Mouse (Mus musculus) kidney, adult 2 months (tissue): Measurements from ENCODE around the gene Fbln1. TPM values are rescaled to one million over a fixed set of nuclear protein-coding genes. Genes with fewer than 3 reads are reported as not detected.
"Not testable (repeated sequence)": the region's sequence is repeated elsewhere in the genome, so short reads cannot be mapped to it uniquely, and the experiment has no call there.

Source experiments
- DNase-seq: peaks from one replicate; pipeline ENCODE4 v3.0.0; 2021
- H3K27ac ChIP-seq: fragments of 200-500 bp; 2 replicates; pipeline ENCODE4 v1.5.1; 2012; ENCODE audit warnings: low read depth, low read length, control low read depth, inconsistent platforms; ENCODE audit not compliant: insufficient read depth
- H3K27me3 ChIP-seq: fragments of 200-500 bp; replicated peaks from 2 replicates; pipeline ENCODE4 v1.6.1; 2012; ENCODE audit warnings: mild to moderate bottlenecking, moderate library complexity, low read length, inconsistent platforms; ENCODE audit not compliant: control insufficient read depth, insufficient read depth
- H3K36me3 ChIP-seq: fragments of 200-500 bp; 2 replicates; pipeline ENCODE4 v1.6.1; 2012; ENCODE audit warnings: mild to moderate bottlenecking, moderate library complexity, low read length, inconsistent platforms; ENCODE audit not compliant: control insufficient read depth, insufficient read depth
- H3K4me1 ChIP-seq: fragments of 200-500 bp; 2 replicates; pipeline ENCODE4 v1.6.1; 2011; ENCODE audit warnings: low read length; ENCODE audit not compliant: control insufficient read depth, insufficient read depth
- H3K4me3 ChIP-seq: fragments of 200-500 bp; 2 replicates; pipeline ENCODE4 v1.5.1; 2011; ENCODE audit warnings: mild to moderate bottlenecking, low read depth, low read length, control low read depth; ENCODE audit not compliant: insufficient read depth
- CTCF ChIP-seq: fragments of 200-500 bp; conservative IDR thresholded peaks from 2 replicates; pipeline ENCODE4 v1.5.1; 2011; ENCODE audit warnings: low read depth, mild to moderate bottlenecking, control low read depth, low read length, moderate library complexity, mixed read lengths; ENCODE audit not compliant: insufficient read depth, insufficient read length
- POLR2A ChIP-seq: fragments of 200-500 bp; IDR thresholded peaks from one replicate; pipeline ENCODE4 v1.6.1; 2011; ENCODE audit warnings: low read depth, low read length, control low read depth
- WGBS: fragments of 180-500 bp; shearing (Covaris S2); methylation state at CpG from one replicate; pipeline ENCODE4 v1.1.7; 2018; 5-methylcytosine and 5-hydroxymethylcytosine counted together
- polyA plus RNA-seq: library from polyadenylated mRNA; depleted of rRNA; stranded (reverse); fragments of >200 nt; gene quantifications from 2 replicates; pipeline ENCODE4 v1.2.3, GENCODE M21; 2012; rRNA removed

The Fbln1 gene
- polyA plus RNA-seq, 1 experiment: 16.9 TPM

DNA sequence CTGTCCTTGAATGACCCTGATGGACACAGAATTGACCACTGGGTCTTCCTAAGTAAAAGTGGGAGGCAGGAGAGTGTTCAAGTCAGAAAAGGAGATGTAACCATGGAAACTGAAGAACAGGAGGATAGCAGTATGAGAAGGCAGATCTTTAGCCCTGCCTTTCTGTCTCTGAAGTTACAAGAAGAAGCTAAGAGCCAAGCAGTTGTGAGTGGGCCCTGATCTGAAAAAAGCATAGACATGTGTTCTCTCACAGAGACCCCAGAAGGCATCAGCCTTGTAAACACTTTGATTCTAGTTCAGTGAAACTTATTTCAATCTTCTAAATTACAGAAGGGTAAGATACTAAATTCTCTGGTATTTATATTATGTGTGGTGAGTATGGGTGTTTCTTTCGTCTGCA lies 118.7 kb downstream of the Fbln1 start:
- Histone ChIP-seq H3K27ac (no peak overlapping the region), H3K36me3 (no peaks in the 10 kb centered on the region), H3K4me1 (no peaks in the 10 kb centered on the region), H3K27me3 (no peaks in the 10 kb centered on the region), H3K4me3 (no peak overlapping the region)
- DNase-seq: no peak
- TF ChIP-seq POLR2A: no peak
- no peak for TF ChIP-seq CTCF
- 100% methylated on average over 1 of the region's 1 CpGs for WGBS

DNA sequence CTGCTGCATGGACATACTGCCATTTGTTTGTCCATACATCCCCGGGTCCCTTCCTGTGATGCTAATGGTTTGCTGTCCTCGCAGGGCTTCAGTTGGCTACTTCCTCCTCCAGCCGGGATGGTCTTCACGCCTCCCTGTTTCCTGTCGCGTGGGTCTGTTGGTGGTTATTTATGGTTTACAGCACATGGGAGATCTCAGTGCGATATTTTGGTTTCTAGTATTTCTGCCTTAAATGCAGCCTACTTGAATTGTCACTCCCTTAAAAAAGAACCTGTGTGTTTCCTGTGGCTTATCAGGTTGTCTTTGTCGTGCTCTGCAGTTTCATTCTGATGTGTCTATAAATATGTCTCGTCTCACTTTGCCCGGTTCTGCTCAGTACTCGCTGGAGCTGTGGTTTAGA lies 122.1 kb downstream of the Fbln1 start:
- Histone ChIP-seq H3K4me1 (no peaks in the 10 kb centered on the region), H3K27ac (no peak overlapping the region), H3K4me3 (no peak overlapping the region), H3K27me3 (no peaks in the 10 kb centered on the region), H3K36me3 (no peaks in the 10 kb centered on the region)
- DNase-seq: no peak
- WGBS: 16% methylated on average over 11 of the region's 11 CpGs
- TF ChIP-seq POLR2A: no peak
- no peak for TF ChIP-seq CTCF

DNA sequence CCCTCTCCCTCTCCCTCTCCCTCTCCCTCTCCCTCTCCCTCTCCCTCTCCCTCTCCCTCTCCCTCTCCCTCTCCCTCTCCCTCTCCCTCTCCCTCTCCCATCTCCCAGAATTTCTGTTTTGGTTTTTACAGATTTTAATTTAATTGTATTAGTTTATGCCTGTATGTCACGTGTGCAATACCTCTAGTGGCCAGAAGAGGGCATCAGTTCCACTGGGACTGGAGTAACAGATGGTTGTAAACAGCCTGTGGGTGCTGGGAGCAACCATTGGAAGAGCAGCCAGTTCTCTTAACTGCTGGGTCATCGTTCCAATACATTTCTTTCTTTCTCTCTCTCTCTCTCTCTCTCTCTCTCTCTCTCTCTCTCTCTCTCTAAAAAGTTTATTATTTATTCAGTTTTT lies 122.7 kb downstream of the Fbln1 start:
- not testable (repeated sequence) for H3K27me3 ChIP-seq, H3K36me3 ChIP-seq, H3K27ac ChIP-seq, DNase-seq, H3K4me1 ChIP-seq, H3K4me3 ChIP-seq
- peak; percentile 35; the same call in 1 of the 2 replicates for TF ChIP-seq CTCF
- WGBS: 88% methylated on average over 2 of the region's 2 CpGs

DNA sequence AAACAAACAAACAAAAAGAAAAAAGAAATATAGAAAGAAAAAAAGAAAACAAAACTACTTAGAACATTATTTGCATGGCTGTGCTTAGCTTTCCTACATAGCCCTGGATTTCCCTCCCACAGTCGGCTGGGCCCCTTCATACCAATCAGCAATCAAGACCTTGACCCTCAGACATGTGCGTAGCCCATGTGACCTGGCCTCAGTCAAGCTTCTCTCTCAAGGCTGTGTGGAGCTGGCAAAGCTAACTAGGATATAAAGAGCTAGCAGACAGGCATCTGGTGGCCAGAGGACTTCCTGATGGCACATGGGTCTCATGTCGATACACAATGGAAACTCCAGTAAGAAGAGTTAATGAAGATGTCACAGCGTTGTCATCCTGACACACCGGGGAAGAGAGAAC lies 123.3 kb downstream of the Fbln1 start:
- DNase-seq: no peak
- Histone ChIP-seq H3K4me3 (no peak overlapping the region), H3K4me1 (no peaks in the 10 kb centered on the region), H3K36me3 (no peaks in the 10 kb centered on the region), H3K27me3 (no peaks in the 10 kb centered on the region), H3K27ac (no peak overlapping the region)
- 90% methylated on average over 5 of the region's 5 CpGs for WGBS
- TF ChIP-seq POLR2A: no peak
- no peak for TF ChIP-seq CTCF

DNA sequence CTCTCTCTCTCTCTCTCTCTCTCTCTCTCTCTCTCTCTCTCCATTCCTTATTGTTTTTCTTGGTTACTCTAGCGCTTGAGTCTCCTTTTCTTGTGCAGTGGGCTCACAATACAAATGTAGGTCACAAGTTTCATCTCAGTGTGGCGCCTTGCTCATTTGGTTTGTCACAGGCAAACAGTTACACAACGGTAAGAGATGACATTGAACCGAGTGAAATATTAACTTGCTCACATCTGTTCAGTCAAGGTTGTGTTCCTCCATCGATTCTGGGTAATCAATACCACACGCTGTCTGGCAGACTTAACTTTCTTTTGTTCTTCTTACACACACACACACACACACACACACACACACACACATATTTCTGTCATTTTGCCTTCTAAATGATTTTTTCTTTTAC lies 124.3 kb downstream of the Fbln1 start:
- peak; percentile 7 for DNase-seq
- Histone ChIP-seq H3K36me3 (no peaks in the 10 kb centered on the region), H3K27ac (no peak overlapping the region), H3K27me3 (no peaks in the 10 kb centered on the region), H3K4me1 (no peaks in the 10 kb centered on the region), H3K4me3 (no peak overlapping the region)
- 65% methylated on average over 6 of the region's 6 CpGs for WGBS
- TF ChIP-seq CTCF (no peak), POLR2A (no peak)

DNA sequence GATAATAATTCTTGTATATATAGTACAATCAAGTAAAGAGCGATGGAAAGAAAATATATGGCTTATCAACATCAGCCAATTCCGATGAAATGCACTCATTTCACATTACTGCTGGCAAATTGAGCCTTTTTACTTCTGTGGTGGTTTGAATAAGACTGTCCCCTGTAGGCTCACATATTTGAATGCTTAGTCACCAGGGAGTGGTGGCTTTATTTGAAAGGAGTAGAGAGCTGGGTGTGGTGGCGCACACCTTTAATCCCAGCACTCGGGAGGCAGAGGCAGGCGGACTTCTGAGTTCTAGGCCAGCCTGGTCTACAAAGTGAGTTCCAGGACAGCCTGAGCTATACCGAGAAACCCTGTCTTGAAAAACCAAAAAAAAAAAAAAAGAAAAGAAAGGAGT lies 127.8 kb downstream of the Fbln1 start:
- not testable (repeated sequence) for H3K27me3 ChIP-seq, DNase-seq, H3K27ac ChIP-seq, H3K4me1 ChIP-seq, H3K36me3 ChIP-seq, H3K4me3 ChIP-seq
- 89% methylated on average over 6 of the region's 6 CpGs for WGBS

DNA sequence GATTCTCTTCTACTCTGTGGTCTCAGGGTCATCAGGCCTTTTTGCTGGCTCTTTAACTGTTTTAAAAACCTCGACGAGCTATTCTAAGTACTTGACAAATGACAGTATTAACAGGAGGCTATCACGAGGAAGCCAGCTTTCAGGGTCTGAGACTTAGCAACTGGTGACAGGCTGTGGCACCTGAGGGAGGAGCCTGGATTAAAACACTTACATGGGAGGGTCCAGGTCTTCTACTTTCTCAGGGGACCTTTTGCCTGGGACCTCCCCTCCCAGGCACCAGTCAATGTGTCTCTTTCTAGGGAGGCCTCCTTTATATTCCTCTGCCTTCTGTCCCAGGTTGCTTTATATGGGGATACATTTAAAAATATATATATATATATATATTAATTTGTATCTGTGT lies 128.5 kb downstream of the Fbln1 start:
- peaks cover 10% of the 10 kb centered on the region for H3K4me1 ChIP-seq
- H3K4me3 ChIP-seq: no peak overlapping the region
- no peaks in the 10 kb centered on the region; the same call in 1 of the 2 replicates for H3K36me3 ChIP-seq
- H3K27ac ChIP-seq: no peak overlapping the region
- no peak for DNase-seq
- 65% methylated on average over 3 of the region's 3 CpGs for WGBS
- H3K27me3 ChIP-seq: no peaks in the 10 kb centered on the region
- no peak for TF ChIP-seq CTCF
- TF ChIP-seq POLR2A: no peak

DNA sequence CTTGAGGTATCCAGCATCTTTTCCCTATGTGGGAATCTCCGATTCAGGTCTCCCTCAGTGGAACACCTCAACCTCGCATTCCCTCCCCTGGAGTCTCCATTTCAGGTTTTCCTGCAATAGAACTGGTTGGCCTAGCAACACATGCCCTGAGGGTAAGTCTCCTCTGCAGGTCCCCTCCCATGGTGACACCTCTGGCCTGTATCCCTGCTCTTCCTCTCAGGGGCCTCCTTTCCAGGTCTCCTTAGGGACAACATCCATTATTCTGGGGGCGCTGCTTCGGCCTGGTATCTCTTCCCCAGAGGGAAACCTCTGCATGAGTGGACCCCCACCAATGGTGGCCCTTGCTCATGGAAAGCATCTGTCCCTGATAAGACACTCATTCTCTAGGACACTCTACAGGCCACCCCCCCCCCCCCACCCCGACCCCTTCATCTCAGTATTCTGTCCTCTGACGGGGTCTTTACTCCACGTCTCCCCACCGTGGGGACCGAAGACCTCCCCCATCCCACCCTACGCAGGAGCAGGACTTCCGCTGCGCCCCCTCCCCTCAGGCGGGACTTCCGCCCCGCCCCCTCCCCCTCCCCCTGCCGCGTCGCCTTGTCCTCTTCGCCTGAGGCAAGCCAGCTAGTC lies 130.0 kb downstream of the Fbln1 start, which contains the start of gene Atxn10:
Atxn10 (plus strand) TSS at position 575 of the 630 bp plus-strand sequence.
- peak within 1 kb of the TSS; percentile 95 for H3K27ac ChIP-seq
- WGBS: 18% methylated on average over 16 of the region's 19 CpGs
- no peaks in the 10 kb centered on the region; the same call in 1 of the 2 replicates for H3K36me3 ChIP-seq
- peaks cover 10% of the 10 kb centered on the region for H3K4me1 ChIP-seq
- no peak for DNase-seq
- H3K27me3 ChIP-seq: no peaks in the 10 kb centered on the region
- H3K4me3 ChIP-seq: peak within 1 kb of the TSS; percentile 97
- TF ChIP-seq POLR2A: no peak

Other genes with a start within 250 kb of the Fbln1 start
- 21.7 and 24.1 TPM in 2 replicates for gene 5031439G07Rik, start 217.4 kb upstream of the Fbln1 start, polyA plus RNA-seq
- 19.6 and 24.9 TPM in 2 replicates for gene Upk3a, start 188.8 kb upstream of the Fbln1 start, polyA plus RNA-seq
- gene Fam118a, start 177.0 kb upstream of the Fbln1 start, polyA plus RNA-seq: 4.1 and 4.9 TPM in 2 replicates
- gene Smc1b, start 74.0 kb upstream of the Fbln1 start, polyA plus RNA-seq: not detected in 2 replicates
- gene Ribc2, start 73.9 kb upstream of the Fbln1 start, polyA plus RNA-seq: 0.16 and 0.17 TPM in 2 replicates
- 68.2 and 74.4 TPM in 2 replicates for gene Atxn10, start 130.3 kb downstream of the Fbln1 start, polyA plus RNA-seq